Mouse (Mus musculus): ENCODE results near the gene Mcts1. TPM values are rescaled to one million over a fixed set of nuclear protein-coding genes. Genes with fewer than 3 reads are reported as not detected.

Gene Mcts1
- polyA plus RNA-seq, 1 experiment from 2014 or later: 65.6 TPM

- H3K9ac ChIP-seq (ENCODE audit: low read length): no peak overlapping the region
- ATAC-seq (replicated peaks; ENCODE audit: extremely low read depth, insufficient read depth, low FRiP score): no peak
Measured at GRCm38 (mm10) chrX:38583261-38583660, 17.1 kb upstream of the Mcts1 start.

GRCm38 (mm10) chrX:38589827-38590226 is 10.6 kb upstream of the Mcts1 start:
- Histone ChIP-seq H3K36me3 (ENCODE audit: control insufficient read depth, insufficient read depth) (no peaks in the 10 kb centered on the region), H3K9me3 (replicated peaks; ENCODE audit: control insufficient read depth, low read length) (no peaks in the 10 kb centered on the region), H3K27me3 (ENCODE audit: control insufficient read depth, insufficient read depth, low read length) (no peaks in the 10 kb centered on the region), H3K9ac (ENCODE audit: low read length) (no peak overlapping the region), H3K4me1 (ENCODE audit: control insufficient read depth, insufficient read depth, low read length) (peaks cover 4% of the 10 kb centered on the region), H3K4me3 (ENCODE audit: low read length) (no peak overlapping the region), H3K4me2 (ENCODE audit: low read depth, low read length) (no peak overlapping the region), H3K27ac (ENCODE audit: low read length) (peak overlapping the region; percentile 70)
- WGBS: 33% methylated on average over 4 of the region's 4 CpGs
- ATAC-seq (replicated peaks; ENCODE audit: extremely low read depth, insufficient read depth, low FRiP score): peak; percentile 65; the same call in 1 of the 2 replicates

More at GRCm38 (mm10) chrX:38583261-38583660, 17.1 kb upstream of the Mcts1 start:
- no peaks in the 10 kb centered on the region for H3K4me1 ChIP-seq (ENCODE audit: control insufficient read depth, insufficient read depth, low read length)
- H3K4me2 ChIP-seq (ENCODE audit: low read depth, low read length): no peak overlapping the region
- no peak overlapping the region for H3K27ac ChIP-seq (ENCODE audit: low read length)
- no peaks in the 10 kb centered on the region for H3K27me3 ChIP-seq (ENCODE audit: control insufficient read depth, insufficient read depth, low read length)
- no peak overlapping the region for H3K4me3 ChIP-seq (ENCODE audit: low read length)
- H3K36me3 ChIP-seq (ENCODE audit: control insufficient read depth, insufficient read depth): no peaks in the 10 kb centered on the region
- no peaks in the 10 kb centered on the region for H3K9me3 ChIP-seq (replicated peaks; ENCODE audit: control insufficient read depth, low read length)

GRCm38 (mm10) chrX:38591749-38592148 is 8.6 kb upstream of the Mcts1 start:
- H3K4me1 ChIP-seq (ENCODE audit: control insufficient read depth, insufficient read depth, low read length): peaks cover 4% of the 10 kb centered on the region
- no peak overlapping the region for H3K9ac ChIP-seq (ENCODE audit: low read length)
- H3K36me3 ChIP-seq (ENCODE audit: control insufficient read depth, insufficient read depth): no peaks in the 10 kb centered on the region
- H3K4me3 ChIP-seq (ENCODE audit: low read length): no peak overlapping the region
- H3K27ac ChIP-seq (ENCODE audit: low read length): no peak overlapping the region
- 71% methylated on average over 3 of the region's 3 CpGs for WGBS
- no peaks in the 10 kb centered on the region for H3K9me3 ChIP-seq (replicated peaks; ENCODE audit: control insufficient read depth, low read length)
- ATAC-seq (replicated peaks; ENCODE audit: extremely low read depth, insufficient read depth, low FRiP score): no peak
- H3K4me2 ChIP-seq (ENCODE audit: low read depth, low read length): no peak overlapping the region
- no peaks in the 10 kb centered on the region for H3K27me3 ChIP-seq (ENCODE audit: control insufficient read depth, insufficient read depth, low read length)

GRCm38 (mm10) chrX:38593180-38593889 is 7.0 kb upstream of the Mcts1 start:
- Histone ChIP-seq H3K9me3 (replicated peaks; ENCODE audit: control insufficient read depth, low read length) (no peaks in the 10 kb centered on the region), H3K4me2 (ENCODE audit: low read depth, low read length) (no peak overlapping the region), H3K27me3 (ENCODE audit: control insufficient read depth, insufficient read depth, low read length) (no peaks in the 10 kb centered on the region), H3K4me3 (ENCODE audit: low read length) (no peak overlapping the region), H3K36me3 (ENCODE audit: control insufficient read depth, insufficient read depth) (no peaks in the 10 kb centered on the region), H3K4me1 (ENCODE audit: control insufficient read depth, insufficient read depth, low read length) (peaks cover 4% of the 10 kb centered on the region), H3K27ac (ENCODE audit: low read length) (no peak overlapping the region), H3K9ac (ENCODE audit: low read length) (no peak overlapping the region)
- WGBS: 42% methylated on average over 5 of the region's 5 CpGs
- ATAC-seq (replicated peaks; ENCODE audit: extremely low read depth, insufficient read depth, low FRiP score): no peak

- H3K4me2 ChIP-seq (ENCODE audit: low read depth, low read length): peak overlapping the region; percentile 71
- peak overlapping the region; percentile 76 for H3K9ac ChIP-seq (ENCODE audit: low read length)
- no peaks in the 10 kb centered on the region for H3K36me3 ChIP-seq (ENCODE audit: control insufficient read depth, insufficient read depth)
- H3K27ac ChIP-seq (ENCODE audit: low read length): peak overlapping the region; percentile 85
- WGBS: 13% methylated on average over 3 of the region's 3 CpGs
- H3K27me3 ChIP-seq (ENCODE audit: control insufficient read depth, insufficient read depth, low read length): no peaks in the 10 kb centered on the region
- H3K9me3 ChIP-seq (replicated peaks; ENCODE audit: control insufficient read depth, low read length): no peaks in the 10 kb centered on the region
- no peaks in the 10 kb centered on the region for H3K4me1 ChIP-seq (ENCODE audit: control insufficient read depth, insufficient read depth, low read length)
- peak; percentile 63 for ATAC-seq (replicated peaks; ENCODE audit: extremely low read depth, insufficient read depth, low FRiP score)
- peak overlapping the region; percentile 65 for H3K4me3 ChIP-seq (ENCODE audit: low read length)
Measured at GRCm38 (mm10) chrX:38600995-38601369, 604 bp downstream of the Mcts1 start.

GRCm38 (mm10) chrX:38634801-38635637 is 34.6 kb downstream of the Mcts1 start, which contains the start of gene C1galt1c1:
TSS of gene C1galt1c1 (minus strand) at chrX:38635087.
- H3K4me2 ChIP-seq (ENCODE audit: low read depth, low read length): peak within 1 kb of the TSS; percentile 64
- peak within 1 kb of the TSS; percentile 66 for H3K4me3 ChIP-seq (ENCODE audit: low read length)
- H3K9ac ChIP-seq (ENCODE audit: low read length): peak within 1 kb of the TSS; percentile 81
- no peaks in the 10 kb centered on the region for H3K36me3 ChIP-seq (ENCODE audit: control insufficient read depth, insufficient read depth)
- H3K9me3 ChIP-seq (replicated peaks; ENCODE audit: control insufficient read depth, low read length): no peaks in the 10 kb centered on the region
- no peaks in the 10 kb centered on the region for H3K27me3 ChIP-seq (ENCODE audit: control insufficient read depth, insufficient read depth, low read length)
- ATAC-seq (replicated peaks; ENCODE audit: extremely low read depth, insufficient read depth, low FRiP score): peak; percentile 99
- H3K27ac ChIP-seq (ENCODE audit: low read length): peak within 1 kb of the TSS; percentile 94
- WGBS: 13% methylated on average over 40 of the region's 43 CpGs
- peaks cover 5% of the 10 kb centered on the region; the same call in 1 of the 2 replicates for H3K4me1 ChIP-seq (ENCODE audit: control insufficient read depth, insufficient read depth, low read length)

- Histone ChIP-seq H3K4me3 (ENCODE audit: low read length) (peak overlapping the region; percentile 44), H3K36me3 (ENCODE audit: control insufficient read depth, insufficient read depth) (no peaks in the 10 kb centered on the region), H3K27me3 (ENCODE audit: control insufficient read depth, insufficient read depth, low read length) (no peaks in the 10 kb centered on the region), H3K9me3 (replicated peaks; ENCODE audit: control insufficient read depth, low read length) (no peaks in the 10 kb centered on the region), H3K4me1 (ENCODE audit: control insufficient read depth, insufficient read depth, low read length) (peaks cover 5% of the 10 kb centered on the region; the same call in 1 of the 2 replicates), H3K4me2 (ENCODE audit: low read depth, low read length) (peak overlapping the region; percentile 64), H3K27ac (ENCODE audit: low read length) (peak overlapping the region; percentile 17; the same call in 1 of the 2 replicates), H3K9ac (ENCODE audit: low read length) (no peak overlapping the region; the same call in 1 of the 2 replicates)
- no peak for ATAC-seq (replicated peaks; ENCODE audit: extremely low read depth, insufficient read depth, low FRiP score)
Measured at GRCm38 (mm10) chrX:38635638-38635931, 35.2 kb downstream of the Mcts1 start.

- no peak overlapping the region for H3K4me2 ChIP-seq (ENCODE audit: low read depth, low read length)
- H3K27me3 ChIP-seq (ENCODE audit: control insufficient read depth, insufficient read depth, low read length): no peaks in the 10 kb centered on the region
- no peak overlapping the region for H3K4me3 ChIP-seq (ENCODE audit: low read length)
- H3K36me3 ChIP-seq (ENCODE audit: control insufficient read depth, insufficient read depth): no peaks in the 10 kb centered on the region
- H3K9ac ChIP-seq (ENCODE audit: low read length): no peak overlapping the region
- H3K9me3 ChIP-seq (replicated peaks; ENCODE audit: control insufficient read depth, low read length): no peaks in the 10 kb centered on the region
- H3K4me1 ChIP-seq (ENCODE audit: control insufficient read depth, insufficient read depth, low read length): no peaks in the 10 kb centered on the region
- H3K27ac ChIP-seq (ENCODE audit: low read length): no peak overlapping the region
- 26% methylated on average over 4 of the region's 4 CpGs for WGBS
- ATAC-seq (replicated peaks; ENCODE audit: extremely low read depth, insufficient read depth, low FRiP score): no peak
Measured at GRCm38 (mm10) chrX:38641435-38641834, 41.1 kb downstream of the Mcts1 start.

- Histone ChIP-seq H3K9ac (ENCODE audit: low read length) (no peak overlapping the region), H3K27me3 (ENCODE audit: control insufficient read depth, insufficient read depth, low read length) (no peaks in the 10 kb centered on the region), H3K36me3 (ENCODE audit: control insufficient read depth, insufficient read depth) (no peaks in the 10 kb centered on the region), H3K9me3 (replicated peaks; ENCODE audit: control insufficient read depth, low read length) (no peaks in the 10 kb centered on the region), H3K4me3 (ENCODE audit: low read length) (no peak overlapping the region), H3K27ac (ENCODE audit: low read length) (no peak overlapping the region), H3K4me2 (ENCODE audit: low read depth, low read length) (no peak overlapping the region), H3K4me1 (ENCODE audit: control insufficient read depth, insufficient read depth, low read length) (no peaks in the 10 kb centered on the region)
- no peak for ATAC-seq (replicated peaks; ENCODE audit: extremely low read depth, insufficient read depth, low FRiP score)
- WGBS: 59% methylated on average over 4 of the region's 4 CpGs
Measured at GRCm38 (mm10) chrX:38642183-38642582, 41.8 kb downstream of the Mcts1 start.

Data from heart, embryonic 16.5 days (tissue).